Mouse (Mus musculus): ENCODE measurements at regions not wholly inside any gene's neighbourhood (a gene's known extent, or its start where the extent isn't known, plus 50 kb on each side); places are given as distances from the start of the nearest gene placed in this dataset.

- intact Hi-C loops (cut with DNase I), result no loop called here
- DNase-seq (ENCODE audit: extremely low spot score in 1 of 2, low spot score in 2 of 2), result peak in 1 of 2 experiments; percentile 31
Observed at GRCm38 (mm10) chr4:124287471-124287870, 323.1 kb downstream of the 3100002H09Rik start.

GRCm38 (mm10) chr4:124278681-124279080 is 331.9 kb downstream of the 3100002H09Rik start:
- intact Hi-C loops (cut with DNase I), result no loop called here
- DNase-seq (ENCODE audit: extremely low spot score in 1 of 2, low spot score in 2 of 2), result no peak

- intact Hi-C loops (cut with DNase I), result no loop called here
- no peak for DNase-seq (ENCODE audit: extremely low spot score in 1 of 2, low spot score in 2 of 2)
Observed at GRCm38 (mm10) chr4:124277456-124278181, 333.0 kb downstream of the 3100002H09Rik start.

GRCm38 (mm10) chr4:124276741-124277455 is 333.7 kb downstream of the 3100002H09Rik start:
- DNase-seq (ENCODE audit: extremely low spot score in 1 of 2, low spot score in 2 of 2), result no peak
- intact Hi-C loops (cut with DNase I), result no loop called here

- DNase-seq (ENCODE audit: extremely low spot score in 1 of 2, low spot score in 2 of 2), result no peak
- intact Hi-C loops (cut with DNase I), result no loop called here
Observed at GRCm38 (mm10) chr4:124272002-124272401, 338.6 kb downstream of the 3100002H09Rik start.

GRCm38 (mm10) chr4:124268404-124268803 is 342.2 kb downstream of the 3100002H09Rik start:
- DNase-seq (ENCODE audit: extremely low spot score in 1 of 2, low spot score in 2 of 2), result no peak
- intact Hi-C loops (cut with DNase I), result no loop called here

GRCm38 (mm10) chr4:124266573-124266972 is 344.0 kb downstream of the 3100002H09Rik start:
- DNase-seq (ENCODE audit: extremely low spot score in 1 of 2, low spot score in 2 of 2), result no peak
- intact Hi-C loops (cut with DNase I), result no loop called here

- DNase-seq (ENCODE audit: extremely low spot score in 1 of 2, low spot score in 2 of 2), result peak in 1 of 2 experiments; percentile 34
- intact Hi-C loops (cut with DNase I), result no loop called here
Observed at GRCm38 (mm10) chr4:124265527-124265926, 345.1 kb downstream of the 3100002H09Rik start.

- no peak for DNase-seq (ENCODE audit: extremely low spot score in 1 of 2, low spot score in 2 of 2)
- intact Hi-C loops (cut with DNase I), result no loop called here
Observed at GRCm38 (mm10) chr4:124257006-124257405, 339.2 kb upstream of the 4930535I16Rik start.

- no peak for DNase-seq (ENCODE audit: extremely low spot score in 1 of 2, low spot score in 2 of 2)
- intact Hi-C loops (cut with DNase I), result no loop called here
Observed at GRCm38 (mm10) chr4:124256515-124256914, 338.7 kb upstream of the 4930535I16Rik start.

GRCm38 (mm10) chr4:124255183-124255543 is 337.3 kb upstream of the 4930535I16Rik start:
- DNase-seq (ENCODE audit: extremely low spot score in 1 of 2, low spot score in 2 of 2), result no peak
- intact Hi-C loops (cut with DNase I), result no loop called here

GRCm38 (mm10) chr4:124254446-124255182 is 336.8 kb upstream of the 4930535I16Rik start:
- intact Hi-C loops (cut with DNase I), result no loop called here
- DNase-seq (ENCODE audit: extremely low spot score in 1 of 2, low spot score in 2 of 2), result no peak

- intact Hi-C loops (cut with DNase I), result no loop called here
- DNase-seq (ENCODE audit: extremely low spot score in 1 of 2, low spot score in 2 of 2), result no peak
Observed at GRCm38 (mm10) chr4:124241600-124241999, 323.8 kb upstream of the 4930535I16Rik start.

GRCm38 (mm10) chr4:124236476-124236875 is 318.7 kb upstream of the 4930535I16Rik start:
- intact Hi-C loops (cut with DNase I), result loop anchor here (10.0 kb wide), 1 partner anchor 138 kb away; no protein-coding TSS in a partner anchor
- peak in 1 of 2 experiments; percentile 72 for DNase-seq (ENCODE audit: extremely low spot score in 1 of 2, low spot score in 2 of 2)

- peak; percentile 63 to 79 for DNase-seq (ENCODE audit: extremely low spot score in 1 of 2, low spot score in 2 of 2)
- intact Hi-C loops (cut with DNase I), result loop anchor here (5.0 kb wide), 1 partner anchor 444 kb away; no protein-coding TSS in a partner anchor
Observed at GRCm38 (mm10) chr4:124228537-124228936, 310.7 kb upstream of the 4930535I16Rik start.

- intact Hi-C loops (cut with DNase I), result no loop called here
Observed at GRCm38 (mm10) chr4:124223646-124224500, 306.1 kb upstream of the 4930535I16Rik start.

GRCm38 (mm10) chr4:124221736-124222135 is 303.9 kb upstream of the 4930535I16Rik start:
- intact Hi-C loops (cut with DNase I), result no loop called here
- DNase-seq (ENCODE audit: extremely low spot score in 1 of 2, low spot score in 2 of 2), result no peak

More at GRCm38 (mm10) chr4:124223646-124224500, 306.1 kb upstream of the 4930535I16Rik start:
- no peak for DNase-seq (ENCODE audit: extremely low spot score in 1 of 2, low spot score in 2 of 2)

- intact Hi-C loops (cut with DNase I), result no loop called here
- DNase-seq (ENCODE audit: extremely low spot score in 1 of 2, low spot score in 2 of 2), result peak; percentile 48 to 91
Observed at GRCm38 (mm10) chr4:124217206-124217605, 299.4 kb upstream of the 4930535I16Rik start.

All from left cerebral cortex, postnatal 10 days (tissue).